Mouse (Mus musculus): ENCODE measurements around the gene Sox5. TPM values are rescaled to one million over a fixed set of nuclear protein-coding genes. Genes with fewer than 3 reads are reported as not detected.
A peak's percentile ranks its signal among the peaks of the same experiment; 100 is the strongest.

Gene Sox5
- polyA plus RNA-seq, 1 experiment from 2014 or later = 38.9 TPM

GRCm38 (mm10) chr6:143878525-143878924, 903.3 kb downstream of the Sox5 start:
- Histone ChIP-seq H3K4me3 (no peak overlapping the region), H3K9ac (no peak overlapping the region), H3K9me3 (no peaks in the 10 kb centered on the region), H3K27me3 (no peaks in the 10 kb centered on the region), H3K4me2 (no peak overlapping the region), H3K4me1 (replicated peaks) (no peaks in the 10 kb centered on the region), H3K36me3 (no peaks in the 10 kb centered on the region), H3K27ac (replicated peaks) (no peak overlapping the region)
- 93% methylated on average over 6 of the region's 6 CpGs for WGBS
- no peak for ATAC-seq (ENCODE audit: low FRiP score, low read depth)

- H3K9me3 ChIP-seq = no peaks in the 10 kb centered on the region
- no peak for ATAC-seq (ENCODE audit: low FRiP score, low read depth)
- no peak overlapping the region for H3K27ac ChIP-seq (replicated peaks)
- no peaks in the 10 kb centered on the region for H3K27me3 ChIP-seq
- WGBS = 89% methylated on average over 3 of the region's 3 CpGs
- H3K4me2 ChIP-seq = no peak overlapping the region
- no peak overlapping the region for H3K9ac ChIP-seq
- no peaks in the 10 kb centered on the region for H3K4me1 ChIP-seq (replicated peaks)
- H3K36me3 ChIP-seq = no peaks in the 10 kb centered on the region
- H3K4me3 ChIP-seq = no peak overlapping the region
These were observed 913.0 kb downstream of the Sox5 start for GRCm38 (mm10) chr6:143868790-143869189.

- Histone ChIP-seq H3K4me3 (no peak overlapping the region), H3K27ac (replicated peaks) (no peak overlapping the region), H3K9ac (no peak overlapping the region), H3K4me2 (no peak overlapping the region), H3K27me3 (no peaks in the 10 kb centered on the region), H3K36me3 (no peaks in the 10 kb centered on the region), H3K9me3 (no peaks in the 10 kb centered on the region), H3K4me1 (replicated peaks) (no peaks in the 10 kb centered on the region)
- no peak for ATAC-seq (ENCODE audit: low FRiP score, low read depth)
- 77% methylated on average over 3 of the region's 3 CpGs for WGBS
These were observed 913.6 kb downstream of the Sox5 start for GRCm38 (mm10) chr6:143868155-143868685.

- WGBS = 86% methylated on average over 5 of the region's 5 CpGs
- H3K27me3 ChIP-seq = no peaks in the 10 kb centered on the region
- no peaks in the 10 kb centered on the region for H3K4me1 ChIP-seq (replicated peaks)
- no peaks in the 10 kb centered on the region for H3K36me3 ChIP-seq
- ATAC-seq (ENCODE audit: low FRiP score, low read depth) = no peak
- H3K27ac ChIP-seq (replicated peaks) = no peak overlapping the region
- no peak overlapping the region for H3K4me2 ChIP-seq
- no peak overlapping the region for H3K4me3 ChIP-seq
- no peaks in the 10 kb centered on the region for H3K9me3 ChIP-seq
- no peak overlapping the region for H3K9ac ChIP-seq
These were observed 914.7 kb downstream of the Sox5 start for GRCm38 (mm10) chr6:143867029-143867428.

GRCm38 (mm10) chr6:143866566-143866965, 915.2 kb downstream of the Sox5 start:
- ATAC-seq (ENCODE audit: low FRiP score, low read depth) = no peak
- 76% methylated on average over 9 of the region's 9 CpGs for WGBS

GRCm38 (mm10) chr6:143862611-143863110, 919.1 kb downstream of the Sox5 start:
- H3K9me3 ChIP-seq = no peaks in the 10 kb centered on the region
- no peak overlapping the region for H3K4me3 ChIP-seq
- no peak overlapping the region for H3K27ac ChIP-seq (replicated peaks)
- H3K4me2 ChIP-seq = no peak overlapping the region
- H3K27me3 ChIP-seq = no peaks in the 10 kb centered on the region
- H3K4me1 ChIP-seq (replicated peaks) = no peaks in the 10 kb centered on the region
- no peak for ATAC-seq (ENCODE audit: low FRiP score, low read depth)
- H3K36me3 ChIP-seq = no peaks in the 10 kb centered on the region
- WGBS = 78% methylated on average over 6 of the region's 6 CpGs
- no peak overlapping the region for H3K9ac ChIP-seq

More at GRCm38 (mm10) chr6:143866566-143866965, 915.2 kb downstream of the Sox5 start:
- Histone ChIP-seq H3K4me1 (replicated peaks) (no peaks in the 10 kb centered on the region), H3K4me3 (no peak overlapping the region), H3K36me3 (no peaks in the 10 kb centered on the region), H3K9me3 (no peaks in the 10 kb centered on the region), H3K9ac (no peak overlapping the region), H3K27ac (replicated peaks) (no peak overlapping the region), H3K27me3 (no peaks in the 10 kb centered on the region), H3K4me2 (no peak overlapping the region)

- no peak overlapping the region for H3K4me2 ChIP-seq
- no peak overlapping the region for H3K9ac ChIP-seq
- no peaks in the 10 kb centered on the region; the same call in 1 of the 2 replicates for H3K4me1 ChIP-seq (replicated peaks)
- H3K4me3 ChIP-seq = no peak overlapping the region
- no peak for ATAC-seq (ENCODE audit: low FRiP score, low read depth)
- no peak overlapping the region for H3K27ac ChIP-seq (replicated peaks)
- H3K36me3 ChIP-seq = no peaks in the 10 kb centered on the region
- H3K27me3 ChIP-seq = no peaks in the 10 kb centered on the region
- H3K9me3 ChIP-seq = no peaks in the 10 kb centered on the region
- 77% methylated on average over 7 of the region's 7 CpGs for WGBS
These were observed 921.7 kb downstream of the Sox5 start for GRCm38 (mm10) chr6:143860036-143860435.

GRCm38 (mm10) chr6:143859535-143859934, 922.2 kb downstream of the Sox5 start:
- Histone ChIP-seq H3K9ac (no peak overlapping the region), H3K4me2 (no peak overlapping the region), H3K4me1 (replicated peaks) (no peaks in the 10 kb centered on the region; the same call in 1 of the 2 replicates), H3K36me3 (no peaks in the 10 kb centered on the region), H3K27me3 (no peaks in the 10 kb centered on the region), H3K4me3 (no peak overlapping the region), H3K9me3 (no peaks in the 10 kb centered on the region), H3K27ac (replicated peaks) (no peak overlapping the region)
- ATAC-seq (ENCODE audit: low FRiP score, low read depth) = no peak
- WGBS = 83% methylated on average over 15 of the region's 15 CpGs

GRCm38 (mm10) chr6:143858551-143858950, 923.2 kb downstream of the Sox5 start:
- Histone ChIP-seq H3K4me3 (no peak overlapping the region), H3K36me3 (no peaks in the 10 kb centered on the region), H3K9me3 (no peaks in the 10 kb centered on the region), H3K4me1 (replicated peaks) (no peaks in the 10 kb centered on the region; the same call in 1 of the 2 replicates), H3K27ac (replicated peaks) (no peak overlapping the region), H3K4me2 (no peak overlapping the region), H3K9ac (no peak overlapping the region), H3K27me3 (no peaks in the 10 kb centered on the region)
- 83% methylated on average over 2 of the region's 2 CpGs for WGBS
- no peak for ATAC-seq (ENCODE audit: low FRiP score, low read depth)

GRCm38 (mm10) chr6:143857376-143857775, 924.4 kb downstream of the Sox5 start:
- ATAC-seq (ENCODE audit: low FRiP score, low read depth) = no peak
- Histone ChIP-seq H3K4me1 (replicated peaks) (no peaks in the 10 kb centered on the region; the same call in 1 of the 2 replicates), H3K4me2 (no peak overlapping the region), H3K36me3 (no peaks in the 10 kb centered on the region), H3K9me3 (no peaks in the 10 kb centered on the region), H3K9ac (no peak overlapping the region), H3K27ac (replicated peaks) (no peak overlapping the region), H3K4me3 (no peak overlapping the region), H3K27me3 (no peaks in the 10 kb centered on the region; the same call in 1 of the 2 replicates)
- WGBS = 91% methylated on average over 7 of the region's 7 CpGs

GRCm38 (mm10) chr6:143855421-143855820, 926.4 kb downstream of the Sox5 start:
- no peaks in the 10 kb centered on the region; the same call in 1 of the 2 replicates for H3K4me1 ChIP-seq (replicated peaks)
- 34% methylated on average over 12 of the region's 12 CpGs for WGBS
- H3K4me3 ChIP-seq = no peak overlapping the region

GRCm38 (mm10) chr6:143854031-143854430, 927.7 kb downstream of the Sox5 start:
- WGBS = 72% methylated on average over 3 of the region's 3 CpGs
- no peak overlapping the region for H3K4me3 ChIP-seq
- ATAC-seq (ENCODE audit: low FRiP score, low read depth) = no peak
- no peak overlapping the region for H3K27ac ChIP-seq (replicated peaks)
- no peaks in the 10 kb centered on the region; the same call in 1 of the 2 replicates for H3K27me3 ChIP-seq
- H3K9me3 ChIP-seq = no peaks in the 10 kb centered on the region
- peaks cover 3% of the 10 kb centered on the region; the same call in 1 of the 2 replicates for H3K4me1 ChIP-seq (replicated peaks)
- no peaks in the 10 kb centered on the region for H3K36me3 ChIP-seq
- H3K9ac ChIP-seq = no peak overlapping the region
- no peak overlapping the region for H3K4me2 ChIP-seq

More at GRCm38 (mm10) chr6:143855421-143855820, 926.4 kb downstream of the Sox5 start:
- H3K9ac ChIP-seq = no peak overlapping the region
- H3K27me3 ChIP-seq = no peaks in the 10 kb centered on the region; the same call in 1 of the 2 replicates
- peak overlapping the region; percentile 32 for H3K4me2 ChIP-seq
- no peak overlapping the region for H3K27ac ChIP-seq (replicated peaks)
- H3K9me3 ChIP-seq = no peaks in the 10 kb centered on the region
- no peaks in the 10 kb centered on the region for H3K36me3 ChIP-seq
- peak; percentile 43; the same call in 1 of the 2 replicates for ATAC-seq (ENCODE audit: low FRiP score, low read depth)

- no peaks in the 10 kb centered on the region for H3K27me3 ChIP-seq
- H3K4me1 ChIP-seq (replicated peaks) = 0 out of 2 replicates have a peak, but pooled peaks cover 3% of the 10 kb centered on the region
- H3K27ac ChIP-seq (replicated peaks) = no peak overlapping the region
- H3K36me3 ChIP-seq = no peaks in the 10 kb centered on the region
- H3K9me3 ChIP-seq = no peaks in the 10 kb centered on the region
- no peak overlapping the region for H3K4me3 ChIP-seq
- H3K4me2 ChIP-seq = no peak overlapping the region
- H3K9ac ChIP-seq = no peak overlapping the region
- no peak for ATAC-seq (ENCODE audit: low FRiP score, low read depth)
These were observed 936.0 kb downstream of the Sox5 start for GRCm38 (mm10) chr6:143845761-143846160.

All from hindbrain, embryonic 15.5 days (tissue).